Comparison of ENCODE assay signal across 12 mouse cellular contexts in genomic region chr1:40059122-40059774, GRCm38 (mm10). TPM values are rescaled to one million over a fixed set of nuclear protein-coding genes. Genes with fewer than 3 reads are reported as not detected.
A peak's percentile ranks its signal among the peaks of the same experiment; 100 is the strongest.
DNase-seq lines count a peak whose midpoint lies in the region; ATAC-seq lines count a peak whose summit lies in the region.
"Had no signal": no experiment of that assay in that cellular context is flagged by ENCODE, and none has a peak within 500 bp of the region (broad histone marks: within the 10 kb centered on the region; RNA-seq: fewer than 3 reads in every experiment).

No protein-coding gene starts in this region.

- intact Hi-C loops in heart, postnatal 10 days (cut with DNase I) = no loop called here

- DNase-seq in CD4-positive helper T cell, adult 2 months (ENCODE audit: low read depth, low spot score) = peak; percentile 72
- DNase-seq in heart, postnatal 10 days = peak; percentile 38
- DNase-seq in lung, postnatal 25 days (ENCODE audit: low spot score) = peak; percentile 25
- no peak for DNase-seq in left cerebral cortex, adult 18-20 months (ENCODE audit: low spot score in 2 of 2)
- no peak for DNase-seq in right cerebral cortex, postnatal 10 days (ENCODE audit: low spot score in 2 of 2)
- no peak for DNase-seq in cerebellum, adult 8-10 months
- DNase-seq: adrenal gland, postnatal 14 days; kidney, adult 9 months had no signal

- peak; percentile 82 for ATAC-seq in CD4-positive, CD25-positive, alpha-beta regulatory T cell, adult 4 months

RNA-seq across cellular contexts. Expression of gene Il1r2, which starts 14.6 kb away (rescaled TPM):
- polyA plus RNA-seq in CD4-positive, CD25-positive, alpha-beta regulatory T cell, adult 4 months (2017; shearing (Covaris generic)) = 100 to 1,000 TPM; 104 to 162 TPM
- not detected for total RNA-seq in heart, postnatal 10 days (2021)
- total RNA-seq in left cerebral cortex, adult 18-20 months (2021) = under 1 TPM in 1 of 2 experiments, not detected in 1; 0.46 TPM
- total RNA-seq: liver, adult 2 months had no signal
- polyA plus RNA-seq: hindbrain, embryonic 11.5 days; testis, adult 2 months had no signal

Comparison
In these comparisons a context has a peak if more than half of its experiments do, and no peak if none do; other contexts are left out.
1. DNase-seq: peak in CD4-positive helper T cell, adult 2 months (single experiment), heart, postnatal 10 days (2 of 2) and lung, postnatal 25 days (single experiment); none in left cerebral cortex, adult 18-20 months (0 of 2), right cerebral cortex, postnatal 10 days (0 of 2) and cerebellum, adult 8-10 months (single experiment).